Mouse (Mus musculus) lung, adult 2 months (tissue): Measurements from ENCODE around the gene Myof.

Experiments
- CTCF ChIP-seq: fragments of 200-500 bp; IDR thresholded peaks from 2 replicates; pipeline ENCODE4 v1.5.1; 2011; ENCODE audit warnings: mild to moderate bottlenecking, low read length, control low read depth; ENCODE audit not compliant: insufficient read depth
- POLR2A ChIP-seq: fragments of 200-500 bp; IDR thresholded peaks from 2 replicates; pipeline ENCODE4 v1.6.1; 2011; ENCODE audit warnings: low read depth, mild to moderate bottlenecking, control low read depth, low read length, borderline replicate concordance; ENCODE audit errors: extremely low read depth

DNA sequence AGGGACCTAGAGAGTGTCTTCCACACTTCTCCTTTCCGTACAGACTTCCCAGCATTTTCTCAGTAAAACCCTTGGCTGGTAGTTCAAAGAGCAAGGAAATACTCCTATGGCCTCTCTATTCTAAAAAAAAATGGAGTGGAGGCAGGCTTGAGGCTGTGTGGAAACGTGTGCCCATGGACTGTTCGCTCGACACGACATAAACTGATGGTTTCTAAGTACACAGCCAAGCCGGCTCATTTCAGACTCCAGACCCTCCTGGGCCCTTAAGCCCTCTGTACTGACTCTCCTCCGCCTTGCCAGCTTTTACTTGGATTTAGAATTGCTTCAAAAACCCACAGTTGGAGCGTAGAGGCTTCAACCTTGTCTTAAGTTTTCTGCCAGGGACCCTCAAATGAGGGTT is 97.3 kb downstream of the Myof start:
- TF ChIP-seq POLR2A, result no peak
- no peak for TF ChIP-seq CTCF
